Mouse (Mus musculus): Measurements from ENCODE around the gene Tspan17.
"Not testable (repeated sequence)": the region's sequence is repeated elsewhere in the genome, so short reads cannot be mapped to it uniquely, and the experiment has no call there.

Tspan17 gene

GRCm38 (mm10) chr13:54765281-54766191 is 23.6 kb upstream of the Tspan17 start:
- no peak for DNase-seq (ENCODE audit: low spot score)

GRCm38 (mm10) chr13:54766192-54766768 is 22.9 kb upstream of the Tspan17 start, which contains the start of gene Sncb:
Sncb (minus strand) TSS chr13:54766595.
- DNase-seq (ENCODE audit: low spot score) = no peak

DNA sequence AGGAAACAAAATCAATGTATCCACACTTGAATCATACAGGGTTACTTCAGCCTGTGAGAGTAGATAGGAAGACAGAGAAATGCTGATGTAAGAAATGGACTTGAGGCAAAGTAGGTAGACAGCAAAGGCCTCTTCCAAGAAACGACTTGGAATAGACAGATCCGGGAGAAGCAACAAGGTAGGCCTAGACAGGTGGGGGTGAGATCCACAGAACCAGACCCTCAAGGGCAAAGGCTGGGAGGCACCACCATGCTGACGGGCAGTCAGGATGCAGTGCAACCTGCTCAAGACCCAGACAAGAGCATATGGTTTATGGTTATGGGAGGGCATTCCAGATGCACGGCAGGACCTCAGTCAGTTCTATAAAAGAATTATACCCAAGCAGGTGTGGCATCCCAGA is 22.2 kb upstream of the Tspan17 start:
- DNase-seq (ENCODE audit: low spot score) = no peak

- no peak for DNase-seq (ENCODE audit: low spot score)
Observed at GRCm38 (mm10) chr13:54780592-54780991, 8.6 kb upstream of the Tspan17 start.

GRCm38 (mm10) chr13:54781086-54781485 is 8.1 kb upstream of the Tspan17 start:
- no peak for DNase-seq (ENCODE audit: low spot score)

GRCm38 (mm10) chr13:54783235-54783634 is 5.9 kb upstream of the Tspan17 start:
- no peak for DNase-seq (ENCODE audit: low spot score)

GRCm38 (mm10) chr13:54783698-54784097 is 5.5 kb upstream of the Tspan17 start, which contains the start of gene Eif4e1b:
Eif4e1b (plus strand) TSS chr13:54783998.
- DNase-seq (ENCODE audit: low spot score) = no peak

GRCm38 (mm10) chr13:54787591-54787990 is 1.6 kb upstream of the Tspan17 start:
- DNase-seq (ENCODE audit: low spot score) = not testable (repeated sequence)

DNA sequence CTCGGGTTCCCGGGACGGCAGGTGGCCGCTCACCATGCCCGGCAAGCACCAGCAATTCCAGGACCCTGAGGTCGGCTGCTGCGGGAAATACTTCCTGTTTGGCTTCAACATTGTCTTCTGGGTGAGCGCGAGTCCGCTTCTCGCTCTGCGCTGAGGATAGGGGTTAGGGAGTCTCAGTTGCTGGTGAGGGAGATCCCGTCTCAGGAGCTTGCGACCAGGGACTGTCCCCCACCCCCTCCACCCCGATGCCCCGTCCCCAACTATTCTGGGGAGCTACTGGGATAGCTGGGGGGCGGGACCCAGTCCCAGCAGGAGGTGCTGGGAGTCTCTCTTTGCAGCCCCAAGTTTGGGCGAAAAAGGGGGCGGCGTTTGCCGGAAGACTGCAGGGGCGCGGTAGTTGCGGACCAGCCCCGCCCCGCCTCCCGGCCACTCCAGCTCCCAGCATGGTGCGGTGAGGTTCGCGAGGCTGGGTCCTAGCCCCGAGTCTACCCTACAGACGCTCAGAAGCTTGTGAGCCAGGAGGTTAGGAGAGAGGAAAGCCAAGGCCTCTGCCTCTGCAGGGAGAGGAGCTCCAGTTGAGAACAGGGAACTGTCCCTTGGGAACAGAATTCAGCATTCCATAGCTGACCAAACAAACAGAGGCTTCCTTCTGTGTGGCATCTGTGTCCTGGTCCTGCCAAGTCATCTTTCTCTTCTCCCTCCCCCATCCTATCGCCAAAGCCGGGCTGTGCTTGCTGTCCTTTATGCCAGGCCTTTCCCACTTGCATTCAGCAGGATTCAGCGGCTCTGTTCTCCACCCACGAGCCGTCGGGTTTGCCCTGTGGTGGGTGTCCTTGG is 602 bp downstream of the Tspan17 start:
- DNase-seq (ENCODE audit: low spot score) = no peak

DNA sequence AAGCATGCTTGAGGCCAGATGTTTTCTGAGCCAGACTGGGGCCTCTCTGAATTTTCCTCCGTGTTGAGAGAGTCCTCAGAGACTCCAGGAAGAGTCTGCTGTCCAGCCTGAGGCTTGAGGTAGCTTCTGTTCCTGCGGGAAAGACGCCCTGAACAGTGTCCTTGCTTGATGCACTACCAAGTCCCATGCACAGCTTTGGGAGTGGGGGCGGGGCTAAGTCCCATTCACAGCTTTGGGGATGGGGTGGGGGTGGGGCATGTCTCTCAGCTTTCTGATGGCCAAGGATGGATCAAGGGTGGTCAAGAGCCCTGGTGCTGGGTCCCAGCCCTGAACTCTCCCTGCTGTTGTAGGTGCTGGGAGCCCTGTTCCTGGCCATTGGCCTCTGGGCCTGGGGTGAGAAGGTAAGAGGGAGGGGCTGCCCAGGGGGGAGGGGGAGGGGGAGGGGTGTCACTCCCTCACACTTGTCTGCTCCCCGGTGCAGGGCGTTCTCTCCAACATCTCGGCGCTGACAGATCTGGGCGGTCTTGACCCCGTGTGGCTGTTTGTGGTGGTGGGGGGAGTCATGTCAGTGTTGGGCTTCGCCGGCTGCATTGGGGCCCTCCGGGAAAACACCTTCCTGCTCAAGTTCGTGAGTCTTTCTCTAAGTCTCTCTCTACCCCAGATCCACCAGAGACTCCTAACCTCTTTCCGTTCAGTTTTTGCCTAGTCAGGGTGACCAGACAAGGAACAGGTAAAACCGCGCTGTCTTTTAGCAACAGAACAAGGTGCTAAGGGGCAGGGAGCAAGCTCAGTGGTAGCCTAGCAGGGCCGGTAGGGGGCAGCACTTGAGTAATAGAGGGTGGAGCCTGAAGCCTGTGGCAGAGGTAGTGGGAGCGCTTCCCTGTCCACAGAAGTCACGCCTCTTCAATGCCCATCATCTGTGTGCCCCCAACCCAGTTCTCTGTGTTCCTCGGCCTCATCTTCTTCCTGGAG is 3.4 kb downstream of the Tspan17 start:
- DNase-seq (ENCODE audit: low spot score) = no peak

GRCm38 (mm10) chr13:54794002-54794577 is 4.9 kb downstream of the Tspan17 start:
- DNase-seq (ENCODE audit: low spot score) = no peak

- DNase-seq (ENCODE audit: low spot score) = no peak
Observed at GRCm38 (mm10) chr13:54794843-54795242, 5.7 kb downstream of the Tspan17 start.

DNA sequence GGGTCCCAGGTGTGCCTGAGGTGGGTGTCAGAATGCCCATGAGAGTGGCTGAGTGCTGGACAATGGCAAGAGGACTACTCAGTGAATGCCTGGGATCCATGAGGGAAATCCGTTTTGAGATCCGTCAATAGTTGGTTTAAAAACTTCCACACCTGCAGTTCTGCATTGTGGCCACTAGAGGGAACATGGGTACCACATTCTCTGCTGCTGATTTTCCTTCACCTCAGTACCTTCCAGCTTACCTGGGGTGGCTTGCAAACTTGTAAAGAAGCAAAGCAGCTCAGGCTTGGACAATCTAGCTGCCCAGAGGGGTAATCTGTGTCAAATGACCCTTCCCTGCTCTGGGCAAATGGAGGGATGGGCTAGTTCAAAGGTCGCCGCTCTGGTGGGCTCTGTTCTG is 8.2 kb downstream of the Tspan17 start:
- DNase-seq (ENCODE audit: low spot score) = no peak

DNA sequence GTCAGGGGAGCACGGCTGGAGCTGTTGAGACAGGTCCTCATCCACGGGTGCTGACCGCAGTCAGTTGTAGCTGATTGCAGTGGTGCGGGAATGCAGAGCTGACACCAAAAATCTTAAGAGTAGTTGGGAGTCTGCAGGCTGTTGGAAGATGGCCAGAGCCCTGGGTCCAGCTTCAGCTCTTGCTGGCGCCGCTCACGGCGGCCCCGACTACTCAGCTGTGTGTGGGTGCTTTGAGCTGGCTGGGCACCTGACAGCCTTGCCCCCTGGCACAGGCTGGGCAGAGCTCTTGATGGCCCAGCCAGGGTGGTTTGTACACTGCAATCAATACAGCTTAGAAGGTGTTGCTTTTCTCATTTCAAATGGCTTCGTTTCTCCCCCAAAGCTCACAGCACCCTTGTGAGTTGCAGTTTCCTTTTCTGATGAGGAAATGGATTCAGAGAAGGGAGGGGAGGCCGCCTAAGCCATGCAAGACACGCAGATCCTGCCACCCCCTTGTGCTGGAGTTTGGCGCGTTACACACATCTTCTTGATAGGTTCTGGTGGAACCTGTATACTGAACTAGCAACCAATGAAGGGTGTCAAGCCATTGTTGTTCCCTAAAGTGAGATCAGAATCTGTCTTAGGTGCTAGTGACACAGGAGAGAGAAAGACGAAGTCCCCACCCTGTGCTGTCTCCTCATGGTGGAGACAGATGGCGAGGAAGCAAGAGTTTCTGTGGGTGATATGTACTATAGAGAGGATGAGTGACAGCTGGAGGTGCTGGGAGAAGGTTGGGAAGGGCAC is 8.9 kb downstream of the Tspan17 start:
- no peak for DNase-seq (ENCODE audit: low spot score)

- no peak for DNase-seq (ENCODE audit: low spot score)
Observed at GRCm38 (mm10) chr13:54798740-54799139, 9.6 kb downstream of the Tspan17 start.

DNA sequence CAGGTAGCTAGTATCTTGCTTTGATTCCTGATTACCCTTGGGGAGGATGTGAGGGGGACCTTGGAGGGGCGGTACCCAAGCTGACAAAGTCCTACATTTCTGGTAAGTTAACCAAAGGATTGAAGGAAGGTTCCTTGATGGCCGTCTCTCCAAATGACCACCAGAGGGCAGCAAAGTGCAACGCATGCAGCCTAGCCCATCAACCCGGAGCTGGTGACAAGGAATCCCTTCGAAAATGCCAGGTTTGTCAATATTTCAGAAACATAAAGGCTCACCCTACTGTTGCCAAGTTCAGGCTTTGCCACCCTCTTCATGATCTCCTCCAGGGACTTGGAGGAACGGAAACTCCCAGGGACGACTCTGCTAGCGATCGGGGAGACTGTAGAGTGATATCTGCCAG is 10.5 kb downstream of the Tspan17 start:
- no peak for DNase-seq (ENCODE audit: low spot score)

DNA sequence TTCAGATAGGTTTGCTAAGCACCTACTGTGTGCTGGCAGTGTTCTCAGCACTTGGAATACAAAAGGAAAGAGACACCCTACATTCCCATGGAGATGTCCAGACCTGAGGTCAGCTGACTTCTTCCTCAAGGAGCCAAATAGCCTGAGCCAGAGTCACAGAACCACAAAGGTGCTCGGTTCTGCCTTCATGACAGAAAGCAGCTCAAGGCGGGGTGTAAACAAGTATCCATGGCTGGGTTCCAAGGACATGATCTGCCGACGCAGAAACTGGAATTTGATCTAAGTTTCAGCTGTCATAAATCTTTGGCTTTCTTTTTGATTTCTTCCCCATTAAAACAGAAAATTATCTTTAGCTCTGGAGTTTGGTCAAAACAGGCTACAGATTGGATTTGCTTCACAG is 11.0 kb downstream of the Tspan17 start:
- no peak for DNase-seq (ENCODE audit: low spot score)

DNA sequence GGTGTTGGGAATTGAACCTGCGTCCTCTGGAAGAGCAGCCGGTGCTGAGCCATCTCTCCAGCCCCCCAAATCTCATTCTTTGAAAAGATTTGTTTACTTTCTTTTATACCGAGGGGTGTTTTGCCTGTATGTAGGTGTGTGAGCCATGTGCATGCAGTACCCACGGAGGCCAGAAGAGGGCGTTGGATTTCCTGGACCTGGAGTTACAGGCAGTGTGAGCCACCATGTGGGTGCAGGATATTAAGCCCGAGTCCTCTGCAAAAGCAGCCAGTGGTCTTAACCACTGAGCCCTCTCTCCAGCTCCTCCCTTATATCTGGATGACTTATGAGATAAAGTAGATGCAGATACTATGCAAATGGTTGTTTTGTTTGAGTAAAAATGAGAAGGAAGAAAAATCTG is 13.8 kb downstream of the Tspan17 start:
- DNase-seq (ENCODE audit: low spot score) = no peak

DNA sequence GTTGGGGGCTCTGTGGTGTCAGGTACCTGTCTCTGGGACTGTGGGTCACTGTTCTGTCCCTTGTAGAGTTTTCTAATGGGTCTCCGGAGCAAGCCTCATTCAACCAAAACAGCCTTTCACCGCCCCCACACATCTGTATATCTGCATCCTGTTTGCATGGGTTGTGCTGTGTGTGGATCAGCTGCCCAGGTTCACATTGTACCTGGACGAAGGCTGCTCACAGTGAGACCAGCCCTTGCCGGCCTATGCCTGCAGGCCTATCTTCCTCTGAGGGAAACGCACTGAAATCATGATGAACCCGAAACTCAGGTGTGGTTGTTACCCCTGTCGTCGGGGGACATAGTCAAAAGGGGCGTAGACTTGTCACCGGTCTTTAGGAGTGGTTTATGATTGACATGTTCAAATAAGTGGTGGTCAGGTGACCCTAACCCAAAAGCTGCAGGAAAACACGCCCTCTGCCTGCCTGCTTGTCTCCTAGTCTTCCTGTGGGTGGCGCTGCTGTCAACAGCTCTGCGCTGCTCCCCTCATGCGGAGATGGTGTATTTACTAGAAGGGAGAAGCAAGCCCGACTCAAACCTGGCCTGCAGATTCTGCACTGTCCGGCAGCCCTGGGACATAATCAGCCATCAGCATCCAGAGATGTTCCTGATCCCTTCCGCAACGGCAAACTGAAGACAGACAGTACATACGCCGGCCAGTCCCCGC is 16.1 kb downstream of the Tspan17 start:
- no peak for DNase-seq (ENCODE audit: low spot score)

Data from urinary bladder, postnatal 10 days (tissue).